Mouse (Mus musculus): ENCODE results near the gene Cacna1c. TPM values are rescaled to one million over a fixed set of nuclear protein-coding genes. Genes with fewer than 3 reads are reported as not detected.
A peak's percentile ranks its signal among the peaks of the same experiment; 100 is the strongest.

Gene Cacna1c
- total RNA-seq, 1 experiment from 2014 or later: 0.05 TPM

DNA sequence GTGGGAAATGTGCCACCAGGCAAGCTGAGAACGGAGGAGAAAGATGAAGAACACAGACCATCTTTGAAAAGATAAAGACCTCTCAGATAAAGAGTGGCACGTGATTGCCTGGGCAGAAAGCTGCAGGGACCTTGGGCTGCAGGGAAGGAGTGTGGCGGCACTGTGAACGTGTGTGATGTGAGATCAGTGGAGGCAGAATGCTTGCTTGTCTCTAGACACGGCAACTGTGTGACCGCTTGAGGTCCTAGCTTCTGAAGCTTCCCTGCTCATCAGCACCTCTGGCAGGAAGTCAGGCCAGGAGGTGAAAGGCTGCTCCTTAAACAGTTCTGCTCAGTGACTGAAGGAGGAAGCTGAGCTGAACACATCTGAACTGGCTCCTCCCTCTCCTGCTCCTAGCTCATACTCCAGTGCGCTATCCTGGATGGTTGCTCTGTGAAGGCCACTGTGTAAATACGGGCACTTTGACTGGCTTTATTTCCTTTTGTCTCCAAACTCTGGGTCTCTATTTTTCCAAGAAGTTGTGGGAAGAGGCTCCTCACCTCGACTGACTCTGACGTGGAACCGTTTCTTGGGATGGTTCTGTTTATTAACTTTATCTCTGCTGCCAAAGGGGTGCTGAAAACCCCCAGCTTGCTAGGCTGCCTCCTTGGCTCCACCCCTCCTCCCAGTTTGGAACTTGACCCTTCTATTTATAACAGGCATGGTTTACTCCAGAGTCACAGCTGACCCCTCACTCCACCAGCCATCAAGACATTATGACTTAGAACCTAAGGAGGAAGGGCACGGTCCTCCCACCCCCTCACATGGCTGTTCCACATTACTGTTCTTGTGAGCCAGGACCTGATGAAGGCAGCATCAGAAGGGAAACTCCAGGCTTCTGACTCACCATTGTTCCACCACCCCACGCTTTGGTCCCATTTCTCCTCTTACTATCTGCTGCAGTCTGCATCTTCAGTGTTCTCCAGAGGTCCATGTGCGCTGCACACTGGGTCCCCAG lies 357.0 kb downstream of the Cacna1c start:
- peak; percentile 80 for ATAC-seq (replicated peaks; ENCODE audit: low read depth, poor library complexity, severe bottlenecking)

- no peak for ATAC-seq (replicated peaks; ENCODE audit: low read depth, poor library complexity, severe bottlenecking)
Observed at GRCm38 (mm10) chr6:118836693-118837092, 359.5 kb downstream of the Cacna1c start.

DNA sequence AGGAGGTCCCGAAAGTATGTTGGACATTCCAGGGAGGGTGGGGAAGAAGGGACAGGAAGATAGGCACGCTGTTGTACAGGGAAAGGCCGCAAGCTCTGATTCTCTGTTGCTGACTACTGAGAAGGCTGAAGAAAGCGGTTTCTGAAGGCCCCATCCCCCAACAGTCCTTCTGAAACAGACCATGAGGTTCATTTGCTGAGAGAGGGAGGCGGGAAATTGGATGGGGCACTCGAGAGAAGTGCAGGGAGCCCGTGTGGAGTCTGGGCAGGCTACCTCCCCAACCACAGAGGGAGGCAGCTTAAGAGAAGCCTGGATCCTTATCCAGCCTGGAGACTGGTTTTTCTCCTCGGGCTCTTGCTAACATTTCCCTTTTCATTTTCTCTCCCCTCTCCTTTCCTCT lies 362.2 kb downstream of the Cacna1c start:
- ATAC-seq (replicated peaks; ENCODE audit: low read depth, poor library complexity, severe bottlenecking): no peak

DNA sequence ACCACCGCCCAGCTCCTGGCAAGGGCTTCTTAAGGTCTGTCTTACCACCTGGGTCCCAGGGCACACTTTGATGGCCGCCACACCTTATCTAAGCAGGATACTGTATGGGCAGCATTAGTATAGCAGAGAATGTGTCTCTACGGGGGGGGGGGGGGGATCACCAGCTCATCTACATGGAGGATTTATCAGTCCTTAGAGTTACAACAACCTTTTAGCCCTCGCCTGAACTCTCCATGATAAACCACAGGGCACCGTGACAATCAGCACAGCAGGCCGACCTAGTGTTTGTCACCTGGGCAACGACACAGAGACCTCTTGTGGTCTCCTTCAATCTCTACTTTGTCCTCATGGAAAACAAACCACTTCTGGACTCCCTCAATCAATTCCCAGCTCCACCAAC lies 363.2 kb downstream of the Cacna1c start:
- no peak for ATAC-seq (replicated peaks; ENCODE audit: low read depth, poor library complexity, severe bottlenecking)

DNA sequence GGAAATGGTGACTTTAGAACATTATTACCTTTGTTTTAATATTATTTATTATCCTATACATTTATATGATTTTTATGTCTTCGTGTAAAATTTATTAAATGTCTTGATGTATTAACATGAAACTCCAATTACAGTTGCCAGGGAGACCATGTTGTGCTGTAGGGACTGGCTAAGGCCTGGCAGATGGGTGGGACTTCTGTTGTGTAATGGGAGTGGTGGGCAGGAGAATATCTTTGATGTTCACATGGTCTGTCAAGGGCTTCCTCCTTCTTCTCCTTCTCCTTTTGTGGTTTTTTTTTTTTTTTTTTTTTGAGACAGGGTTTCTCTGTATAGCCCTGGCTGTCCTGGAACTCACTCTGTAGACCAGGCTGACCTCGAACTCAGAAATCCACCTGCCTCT lies 363.6 kb downstream of the Cacna1c start:
- peak; percentile 72 for ATAC-seq (replicated peaks; ENCODE audit: low read depth, poor library complexity, severe bottlenecking)

GRCm38 (mm10) chr6:118830851-118831250 lies 365.4 kb downstream of the Cacna1c start:
- peak; percentile 54 for ATAC-seq (replicated peaks; ENCODE audit: low read depth, poor library complexity, severe bottlenecking)

DNA sequence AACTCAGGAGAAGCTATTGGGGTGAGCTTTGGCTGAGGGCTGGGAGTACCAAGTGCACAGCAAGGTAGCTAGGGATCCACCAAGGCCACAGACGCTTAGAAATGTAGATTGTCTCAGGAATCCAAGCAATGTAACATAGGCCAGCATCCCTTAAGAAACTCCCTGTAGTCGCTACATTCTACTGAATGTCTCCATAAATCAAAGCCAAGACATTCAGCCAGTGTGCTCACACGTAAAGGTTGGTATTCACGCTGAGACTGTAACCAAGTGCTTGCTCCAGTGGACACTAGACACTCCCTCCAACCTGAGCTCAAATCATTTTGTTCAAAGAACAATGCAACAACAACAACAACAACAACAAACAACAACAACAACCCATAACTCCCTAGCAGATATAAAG lies 368.0 kb downstream of the Cacna1c start:
- ATAC-seq (replicated peaks; ENCODE audit: low read depth, poor library complexity, severe bottlenecking): no peak

GRCm38 (mm10) chr6:118827560-118827959 lies 368.7 kb downstream of the Cacna1c start:
- ATAC-seq (replicated peaks; ENCODE audit: low read depth, poor library complexity, severe bottlenecking): no peak

GRCm38 (mm10) chr6:118825400-118825871 lies 370.8 kb downstream of the Cacna1c start:
- no peak for ATAC-seq (replicated peaks; ENCODE audit: low read depth, poor library complexity, severe bottlenecking)

- ATAC-seq (replicated peaks; ENCODE audit: low read depth, poor library complexity, severe bottlenecking): no peak
Observed at GRCm38 (mm10) chr6:118821536-118821935, 374.7 kb downstream of the Cacna1c start.

GRCm38 (mm10) chr6:118819657-118820056 lies 376.6 kb downstream of the Cacna1c start:
- no peak for ATAC-seq (replicated peaks; ENCODE audit: low read depth, poor library complexity, severe bottlenecking)

GRCm38 (mm10) chr6:118817928-118818503 lies 378.2 kb downstream of the Cacna1c start:
- no peak for ATAC-seq (replicated peaks; ENCODE audit: low read depth, poor library complexity, severe bottlenecking)

DNA sequence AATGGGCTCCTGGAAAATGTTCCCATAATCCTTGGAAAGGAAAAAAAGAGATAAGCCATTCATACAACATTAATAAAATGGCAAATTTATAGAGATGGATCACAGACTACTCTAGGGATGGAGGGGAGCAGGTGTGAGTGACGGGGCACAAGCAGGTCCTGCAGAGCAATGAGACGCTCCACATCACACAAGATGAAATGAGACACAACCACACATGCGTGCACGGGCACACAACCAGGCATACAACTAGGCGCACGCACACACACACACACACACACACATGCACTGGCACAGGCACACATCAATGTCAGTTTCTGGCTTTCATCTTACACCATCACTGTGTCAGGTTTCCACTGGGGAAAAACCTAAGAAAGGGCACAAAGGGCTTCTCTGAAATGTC lies 380.0 kb downstream of the Cacna1c start:
- no peak for ATAC-seq (replicated peaks; ENCODE audit: low read depth, poor library complexity, severe bottlenecking)

GRCm38 (mm10) chr6:118812556-118812955 lies 383.7 kb downstream of the Cacna1c start:
- ATAC-seq (replicated peaks; ENCODE audit: low read depth, poor library complexity, severe bottlenecking): no peak

GRCm38 (mm10) chr6:118812007-118812406 lies 384.2 kb downstream of the Cacna1c start:
- no peak for ATAC-seq (replicated peaks; ENCODE audit: low read depth, poor library complexity, severe bottlenecking)

DNA sequence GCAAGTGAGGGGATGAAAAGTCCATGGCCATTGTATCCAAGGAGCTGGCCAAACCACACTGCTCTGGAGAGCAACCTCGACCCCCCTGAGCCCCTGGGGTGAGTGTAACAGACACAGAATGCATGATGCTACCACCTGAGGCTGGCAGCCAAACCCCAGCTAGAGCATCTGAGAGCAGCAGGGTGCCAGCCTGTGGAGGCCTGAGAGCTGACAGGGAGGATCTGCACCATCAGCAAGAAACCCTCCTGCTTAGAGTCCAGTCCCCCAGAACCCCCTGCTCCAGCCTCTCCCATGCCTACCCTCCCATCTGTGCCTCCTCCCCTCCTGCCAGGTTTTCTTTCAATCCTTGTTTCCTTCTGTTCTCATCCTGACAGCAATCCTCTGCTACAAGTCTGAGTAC lies 385.4 kb downstream of the Cacna1c start:
- ATAC-seq (replicated peaks; ENCODE audit: low read depth, poor library complexity, severe bottlenecking): no peak

GRCm38 (mm10) chr6:118805139-118805538 lies 391.1 kb downstream of the Cacna1c start:
- no peak for ATAC-seq (replicated peaks; ENCODE audit: low read depth, poor library complexity, severe bottlenecking)

GRCm38 (mm10) chr6:118802286-118802685 lies 393.9 kb downstream of the Cacna1c start:
- ATAC-seq (replicated peaks; ENCODE audit: low read depth, poor library complexity, severe bottlenecking): no peak

GRCm38 (mm10) chr6:118796393-118796792 lies 399.8 kb downstream of the Cacna1c start:
- ATAC-seq (replicated peaks; ENCODE audit: low read depth, poor library complexity, severe bottlenecking): no peak

DNA sequence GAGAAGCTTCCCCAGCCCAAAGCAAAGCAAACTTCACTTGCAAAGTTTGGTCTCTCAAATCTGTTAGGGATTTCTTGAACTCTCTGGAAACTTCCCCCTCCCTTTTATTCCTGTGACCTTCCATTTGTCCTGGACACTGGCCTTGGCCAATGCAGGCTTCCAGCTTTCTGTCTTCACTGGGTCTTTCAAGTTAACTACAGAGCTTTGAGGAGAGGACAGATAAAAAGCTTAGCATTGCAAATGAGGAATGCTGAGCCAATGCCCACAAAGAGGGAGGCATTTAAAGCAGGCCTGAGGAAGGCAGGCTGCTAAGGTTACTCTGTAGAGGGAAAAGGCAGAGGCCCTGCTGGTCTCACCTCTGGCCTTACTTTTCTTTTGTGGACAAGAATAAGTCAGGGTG lies 400.5 kb downstream of the Cacna1c start:
- no peak for ATAC-seq (replicated peaks; ENCODE audit: low read depth, poor library complexity, severe bottlenecking)

GRCm38 (mm10) chr6:118791921-118792368 lies 404.3 kb downstream of the Cacna1c start:
- ATAC-seq (replicated peaks; ENCODE audit: low read depth, poor library complexity, severe bottlenecking): no peak
